Mouse (Mus musculus): ENCODE measurements at regions not wholly inside any gene's neighbourhood (a gene's known extent, or its start where the extent isn't known, plus 50 kb on each side); places are given as distances from the start of the nearest gene placed in this dataset.

DNA sequence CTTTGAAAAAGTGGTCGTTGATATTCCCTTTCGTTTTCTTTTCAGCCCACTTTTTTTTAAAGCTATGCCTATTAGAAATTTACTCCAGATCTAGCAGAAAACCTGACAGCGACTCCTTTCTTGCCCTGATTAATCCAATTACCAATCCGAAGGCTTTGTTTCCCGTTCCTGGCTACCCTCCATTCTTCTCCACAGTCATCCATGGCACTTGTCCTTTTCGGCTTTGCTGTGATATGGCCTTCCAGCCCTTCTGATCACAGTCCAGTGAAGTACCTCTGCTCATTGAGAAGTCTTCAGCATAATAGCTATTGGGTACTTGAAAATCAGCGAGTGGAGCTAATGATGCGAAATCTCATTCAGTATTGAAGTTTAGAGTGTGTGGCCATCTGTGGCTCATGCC is 99.0 kb upstream of the Alg10b start:
- no peak overlapping the region for H3K27ac ChIP-seq
- H3K4me3 ChIP-seq = no peak overlapping the region
- H3K4me2 ChIP-seq = no peak overlapping the region
- H3K9ac ChIP-seq = no peak overlapping the region
- no peaks in the 10 kb centered on the region for H3K9me3 ChIP-seq
- WGBS = 70% methylated on average over 8 of the region's 8 CpGs
- no peak for ATAC-seq (ENCODE audit: borderline replicate concordance, extremely low read depth, low FRiP score, low TSS enrichment)
- H3K4me1 ChIP-seq = no peaks in the 10 kb centered on the region
- no peaks in the 10 kb centered on the region for H3K36me3 ChIP-seq
- H3K27me3 ChIP-seq = no peaks in the 10 kb centered on the region

DNA sequence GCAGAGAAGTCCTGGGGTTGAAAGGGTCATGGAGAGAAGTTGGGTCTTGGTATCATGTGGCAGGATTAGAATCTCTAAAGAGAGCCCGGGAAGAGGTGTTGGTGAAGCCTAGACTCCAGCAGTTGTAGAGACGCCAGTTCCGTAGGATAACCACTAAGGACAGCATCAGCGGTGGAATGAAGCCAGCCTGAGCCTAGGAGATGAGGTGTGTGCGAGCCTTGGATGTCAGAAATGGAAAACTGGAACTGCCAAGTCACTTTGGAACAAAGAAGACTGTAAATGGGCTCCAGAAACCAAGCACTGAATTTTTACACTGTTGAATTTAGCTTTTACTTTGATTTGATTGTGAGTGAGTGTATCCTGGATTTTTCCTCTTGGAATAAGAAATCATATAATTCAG is 92.3 kb upstream of the Alg10b start:
- Histone ChIP-seq H3K4me2 (no peak overlapping the region), H3K9ac (no peak overlapping the region), H3K4me3 (no peak overlapping the region), H3K4me1 (no peaks in the 10 kb centered on the region), H3K9me3 (no peaks in the 10 kb centered on the region), H3K27ac (no peak overlapping the region), H3K36me3 (no peaks in the 10 kb centered on the region), H3K27me3 (no peaks in the 10 kb centered on the region)
- no peak for ATAC-seq (ENCODE audit: borderline replicate concordance, extremely low read depth, low FRiP score, low TSS enrichment)
- 71% methylated on average over 5 of the region's 5 CpGs for WGBS

DNA sequence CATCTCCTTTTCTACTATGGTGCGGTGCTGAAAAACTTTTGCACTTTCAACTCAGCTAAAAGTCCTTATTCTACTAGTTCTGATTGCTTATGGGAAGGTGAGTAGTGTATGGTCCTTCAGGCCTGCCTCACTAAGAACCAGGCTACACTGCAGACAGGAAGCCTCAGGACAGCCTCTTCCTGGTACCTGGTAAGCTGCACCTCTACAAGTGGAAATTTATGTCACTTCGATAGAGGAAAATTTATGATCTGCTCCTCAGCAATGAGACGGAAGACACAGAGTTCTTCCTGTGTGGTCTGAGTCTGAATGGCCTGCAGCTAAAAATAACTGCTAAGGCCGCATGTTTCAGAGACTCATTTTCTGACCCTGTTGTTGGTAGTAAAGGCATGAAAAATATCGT is 83.1 kb upstream of the Alg10b start:
- no peaks in the 10 kb centered on the region for H3K4me1 ChIP-seq
- no peaks in the 10 kb centered on the region for H3K27me3 ChIP-seq
- no peak overlapping the region for H3K9ac ChIP-seq
- H3K4me2 ChIP-seq = no peak overlapping the region
- H3K27ac ChIP-seq = no peak overlapping the region
- H3K36me3 ChIP-seq = no peaks in the 10 kb centered on the region
- WGBS = 46% methylated on average over 5 of the region's 5 CpGs
- no peak overlapping the region for H3K4me3 ChIP-seq
- H3K9me3 ChIP-seq = no peaks in the 10 kb centered on the region
- ATAC-seq (ENCODE audit: borderline replicate concordance, extremely low read depth, low FRiP score, low TSS enrichment) = no peak

DNA sequence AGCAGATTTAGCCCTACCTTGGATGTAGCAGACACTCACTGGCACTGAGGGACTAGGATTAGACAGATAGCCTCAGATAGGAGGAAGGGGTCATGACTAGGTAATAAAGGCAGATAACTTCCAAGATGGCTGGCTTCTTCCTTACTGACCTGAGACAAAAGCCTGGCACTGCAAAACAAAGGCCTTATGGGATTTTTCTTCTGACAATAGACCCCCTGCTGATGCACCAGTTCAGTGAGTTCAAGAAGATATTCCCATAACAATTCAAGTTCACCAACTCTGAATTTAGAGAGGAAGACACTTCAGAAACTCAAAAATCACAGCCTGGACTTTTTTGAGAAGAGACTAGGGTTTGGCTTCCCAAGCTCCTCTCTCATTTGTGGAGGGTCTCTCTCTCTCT is 75.4 kb upstream of the Alg10b start:
- ATAC-seq (ENCODE audit: borderline replicate concordance, extremely low read depth, low FRiP score, low TSS enrichment) = no peak

DNA sequence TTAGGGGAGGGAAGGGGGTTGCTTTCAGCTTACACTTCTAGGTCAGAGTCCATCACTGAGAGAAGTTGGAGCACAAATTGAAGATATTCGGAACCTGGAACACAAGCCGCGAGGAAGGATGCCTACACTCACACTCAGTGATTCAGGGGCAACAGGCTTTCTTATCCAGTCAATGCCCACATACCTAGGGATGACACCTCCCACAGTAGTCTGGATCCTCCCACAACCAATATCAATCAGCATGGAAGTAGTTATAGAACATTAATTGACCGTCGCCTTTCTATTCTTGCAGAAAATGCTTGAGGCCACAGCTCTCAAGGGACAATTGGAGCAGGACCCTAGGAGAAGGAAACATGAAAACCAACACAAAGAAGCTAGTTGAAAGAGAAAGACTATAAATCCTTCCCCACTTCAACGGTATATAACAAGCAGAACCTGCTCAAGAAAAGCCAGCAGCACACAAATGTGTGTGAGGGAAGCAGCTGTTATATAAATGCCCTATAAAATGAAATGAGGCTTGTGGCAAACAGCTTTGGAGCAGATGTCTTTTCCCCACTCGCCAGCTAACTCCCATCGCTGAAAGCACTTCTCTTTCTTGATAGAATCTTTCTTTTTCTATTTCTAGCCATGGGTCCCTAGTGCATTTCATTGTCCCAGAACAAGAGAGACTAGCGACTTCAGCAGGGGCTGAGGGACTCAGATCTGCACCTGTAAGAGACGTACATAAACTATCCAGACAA is 70.1 kb upstream of the Alg10b start:
- no peak for ATAC-seq (ENCODE audit: borderline replicate concordance, extremely low read depth, low FRiP score, low TSS enrichment)
- WGBS = 86% methylated on average over 10 of the region's 10 CpGs
- Histone ChIP-seq H3K9me3 (no peaks in the 10 kb centered on the region), H3K9ac (no peak overlapping the region), H3K27me3 (no peaks in the 10 kb centered on the region), H3K4me1 (no peaks in the 10 kb centered on the region), H3K4me3 (no peak overlapping the region), H3K36me3 (no peaks in the 10 kb centered on the region), H3K4me2 (no peak overlapping the region), H3K27ac (no peak overlapping the region)

More for the DNA sequence above, 75.4 kb upstream of the Alg10b start:
- Histone ChIP-seq H3K4me1 (no peaks in the 10 kb centered on the region), H3K9ac (no peak overlapping the region), H3K36me3 (no peaks in the 10 kb centered on the region), H3K4me3 (no peak overlapping the region), H3K27ac (no peak overlapping the region), H3K27me3 (no peaks in the 10 kb centered on the region), H3K4me2 (no peak overlapping the region), H3K9me3 (no peaks in the 10 kb centered on the region)
